Mouse (Mus musculus): ENCODE measurements around the gene Slc7a7. TPM values are rescaled to one million over a fixed set of nuclear protein-coding genes. Genes with fewer than 3 reads are reported as not detected.

Slc7a7 gene
- polyA plus RNA-seq, 1 experiment from 2014 or later, result 11.4 TPM

GRCm38 (mm10) chr14:54328548-54328947 lies 89.0 kb downstream of the Slc7a7 start:
- ATAC-seq (replicated peaks; ENCODE audit: low FRiP score), result no peak
- Histone ChIP-seq H3K4me1 (peaks cover 12% of the 10 kb centered on the region), H3K9ac (no peak overlapping the region), H3K27ac (no peak overlapping the region), H3K9me3 (replicated peaks) (no peaks in the 10 kb centered on the region), H3K27me3 (no peaks in the 10 kb centered on the region), H3K4me2 (no peak overlapping the region), H3K4me3 (replicated peaks) (no peak overlapping the region), H3K36me3 (no peaks in the 10 kb centered on the region)
- 86% methylated on average over 2 of the region's 2 CpGs for WGBS

- 57% methylated on average over 5 of the region's 5 CpGs for WGBS
- ATAC-seq (replicated peaks; ENCODE audit: low FRiP score), result no peak
- Histone ChIP-seq H3K4me3 (replicated peaks) (no peak overlapping the region), H3K9ac (no peak overlapping the region), H3K27me3 (no peaks in the 10 kb centered on the region), H3K36me3 (no peaks in the 10 kb centered on the region), H3K4me1 (no peaks in the 10 kb centered on the region), H3K4me2 (no peak overlapping the region), H3K9me3 (replicated peaks) (0 out of 2 replicates have a peak, but pooled peaks cover 3% of the 10 kb centered on the region), H3K27ac (no peak overlapping the region)
Observed at GRCm38 (mm10) chr14:54324486-54324885, 93.1 kb downstream of the Slc7a7 start.

- Histone ChIP-seq H3K27ac (no peak overlapping the region), H3K4me2 (no peak overlapping the region), H3K4me1 (no peaks in the 10 kb centered on the region), H3K36me3 (no peaks in the 10 kb centered on the region), H3K4me3 (replicated peaks) (no peak overlapping the region), H3K9me3 (replicated peaks) (0 out of 2 replicates have a peak, but pooled peaks cover 3% of the 10 kb centered on the region), H3K9ac (no peak overlapping the region), H3K27me3 (no peaks in the 10 kb centered on the region)
- no peak for ATAC-seq (replicated peaks; ENCODE audit: low FRiP score)
- WGBS, result 65% methylated on average over 18 of the region's 18 CpGs
Observed at GRCm38 (mm10) chr14:54321556-54322376, 95.8 kb downstream of the Slc7a7 start.

Other genes with a start within 250 kb of the Slc7a7 start
- 427 and 441 TPM in 2 replicates for gene Dad1, start 163.7 kb downstream of the Slc7a7 start, polyA plus RNA-seq (2015; fragmentation: Nextera tagmentation; extraction: Ambion mirVana)
- gene Abhd4, start 163.6 kb downstream of the Slc7a7 start, polyA plus RNA-seq (2015; fragmentation: Nextera tagmentation; extraction: Ambion mirVana), result 61.3 and 67.6 TPM in 2 replicates
- 0.14 TPM in 1 of 2 replicates, not detected in the other for gene Olfr49, start 132.8 kb downstream of the Slc7a7 start, polyA plus RNA-seq (2015; fragmentation: Nextera tagmentation; extraction: Ambion mirVana)
- 50.9 and 61.0 TPM in 2 replicates for gene Oxa1l, start 56.9 kb downstream of the Slc7a7 start, polyA plus RNA-seq (2015; fragmentation: Nextera tagmentation; extraction: Ambion mirVana)
- gene Mrpl52, start 9.1 kb upstream of the Slc7a7 start, polyA plus RNA-seq (2015; fragmentation: Nextera tagmentation; extraction: Ambion mirVana), result 265 and 305 TPM in 2 replicates
- 155 and 168 TPM in 2 replicates for gene Mmp14, start 13.8 kb upstream of the Slc7a7 start, polyA plus RNA-seq (2015; fragmentation: Nextera tagmentation; extraction: Ambion mirVana)
- gene Lrp10, start 46.4 kb upstream of the Slc7a7 start, polyA plus RNA-seq (2015; fragmentation: Nextera tagmentation; extraction: Ambion mirVana), result 46.8 and 54.6 TPM in 2 replicates
- 6.3 and 6.8 TPM in 2 replicates for gene Rem2, start 58.3 kb upstream of the Slc7a7 start, polyA plus RNA-seq (2015; fragmentation: Nextera tagmentation; extraction: Ambion mirVana)
- gene Prmt5, start 99.7 kb upstream of the Slc7a7 start, polyA plus RNA-seq (2015; fragmentation: Nextera tagmentation; extraction: Ambion mirVana), result 101 and 104 TPM in 2 replicates
- 50.7 and 53.2 TPM in 2 replicates for gene Haus4, start 136.8 kb upstream of the Slc7a7 start, polyA plus RNA-seq (2015; fragmentation: Nextera tagmentation; extraction: Ambion mirVana)
- gene Ajuba, start 159.8 kb upstream of the Slc7a7 start, polyA plus RNA-seq (2015; fragmentation: Nextera tagmentation; extraction: Ambion mirVana), result 45.9 and 50.4 TPM in 2 replicates
- gene 4931414P19Rik, start 188.2 kb upstream of the Slc7a7 start, polyA plus RNA-seq (2015; fragmentation: Nextera tagmentation; extraction: Ambion mirVana), result 10.2 and 11.3 TPM in 2 replicates
- 422 and 424 TPM in 2 replicates for gene Psmb5, start 200.2 kb upstream of the Slc7a7 start, polyA plus RNA-seq (2015; fragmentation: Nextera tagmentation; extraction: Ambion mirVana)
- gene Psmb11, start 203.7 kb upstream of the Slc7a7 start, polyA plus RNA-seq (2015; fragmentation: Nextera tagmentation; extraction: Ambion mirVana), result not detected in 2 replicates
- not detected in 2 replicates for gene Gm17606, start 223.2 kb upstream of the Slc7a7 start, polyA plus RNA-seq (2015; fragmentation: Nextera tagmentation; extraction: Ambion mirVana)
- gene Cdh24, start 223.6 kb upstream of the Slc7a7 start, polyA plus RNA-seq (2015; fragmentation: Nextera tagmentation; extraction: Ambion mirVana), result 3.1 and 4.5 TPM in 2 replicates